Mouse (Mus musculus) G1E-ER4 (cell line): ENCODE results near the gene Rab1b. TPM values are rescaled to one million over a fixed set of nuclear protein-coding genes. Genes with fewer than 3 reads are reported as not detected.

Experiments used
- GATA1 ChIP-seq: IDR thresholded peaks from one replicate; pipeline ENCODE4 v1.8.0; 2012; ENCODE audit warnings: low read length, inconsistent platforms
- polyA plus RNA-seq: library from polyadenylated mRNA; stranded (reverse); fragments of >175 nt; gene quantifications from 2 replicates; pipeline ENCODE4 v1.2.3, GENCODE M21; 2012

Gene Rab1b
- polyA plus RNA-seq, 1 experiment: 315 TPM

DNA sequence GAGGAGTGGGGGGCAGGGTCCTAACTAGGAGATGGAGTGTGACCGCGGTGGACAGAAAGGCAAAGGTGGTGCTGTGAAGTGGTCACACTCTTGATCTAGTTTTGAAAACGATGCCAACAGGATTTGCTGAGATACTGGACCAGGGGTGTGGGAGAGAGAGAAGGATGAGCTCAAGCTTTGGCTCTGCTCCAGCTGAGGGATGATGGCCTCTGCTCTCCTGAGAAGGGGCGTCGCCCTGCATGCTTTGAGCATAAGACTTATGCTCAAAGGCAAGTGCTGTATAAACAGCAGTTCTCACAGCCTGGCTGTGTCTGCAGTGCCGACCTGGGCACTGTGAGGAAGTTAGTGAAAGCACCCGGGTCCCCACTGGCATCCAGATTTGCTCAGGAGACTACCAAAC is 41.8 kb downstream of the Rab1b start:
- TF ChIP-seq GATA1: no peak

DNA sequence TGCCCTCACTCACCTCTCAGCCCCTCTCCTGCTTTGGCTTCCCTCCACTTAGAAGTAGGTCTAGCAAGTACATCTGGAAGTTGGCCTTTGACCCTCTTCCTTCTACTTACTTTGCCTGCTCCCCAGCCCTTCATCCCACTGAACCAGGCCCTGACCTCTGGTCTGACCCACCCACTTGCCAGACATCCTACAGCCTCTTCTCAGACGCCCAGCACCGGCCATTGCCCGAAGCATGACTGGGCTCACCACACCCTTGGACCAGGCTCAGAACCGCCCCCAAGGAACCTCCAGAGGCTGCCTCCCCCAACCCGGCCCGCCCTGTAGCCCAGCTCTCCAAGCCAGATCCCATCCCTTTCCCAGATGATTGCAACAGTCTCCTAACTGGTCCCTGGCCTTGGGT is 44.4 kb downstream of the Rab1b start:
- TF ChIP-seq GATA1: no peak

DNA sequence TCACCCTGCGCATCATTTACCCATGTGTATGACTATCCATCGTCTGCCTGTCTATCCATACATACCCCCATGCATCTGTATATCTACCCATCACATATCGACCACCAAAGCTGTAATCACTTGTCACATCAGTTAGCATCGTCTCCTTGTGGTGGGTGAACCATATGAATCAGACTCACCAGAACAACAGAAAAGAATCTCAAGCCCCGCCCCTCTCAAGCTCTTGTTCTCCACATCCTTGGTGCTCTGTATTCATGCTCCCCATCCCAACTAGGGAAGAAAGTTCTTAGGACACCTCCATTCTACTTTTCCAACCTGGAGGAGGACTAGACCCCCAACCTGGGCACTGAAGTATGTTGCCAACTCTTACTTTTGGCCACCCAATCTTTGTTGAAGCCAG is 44.8 kb downstream of the Rab1b start:
- TF ChIP-seq GATA1: no peak

DNA sequence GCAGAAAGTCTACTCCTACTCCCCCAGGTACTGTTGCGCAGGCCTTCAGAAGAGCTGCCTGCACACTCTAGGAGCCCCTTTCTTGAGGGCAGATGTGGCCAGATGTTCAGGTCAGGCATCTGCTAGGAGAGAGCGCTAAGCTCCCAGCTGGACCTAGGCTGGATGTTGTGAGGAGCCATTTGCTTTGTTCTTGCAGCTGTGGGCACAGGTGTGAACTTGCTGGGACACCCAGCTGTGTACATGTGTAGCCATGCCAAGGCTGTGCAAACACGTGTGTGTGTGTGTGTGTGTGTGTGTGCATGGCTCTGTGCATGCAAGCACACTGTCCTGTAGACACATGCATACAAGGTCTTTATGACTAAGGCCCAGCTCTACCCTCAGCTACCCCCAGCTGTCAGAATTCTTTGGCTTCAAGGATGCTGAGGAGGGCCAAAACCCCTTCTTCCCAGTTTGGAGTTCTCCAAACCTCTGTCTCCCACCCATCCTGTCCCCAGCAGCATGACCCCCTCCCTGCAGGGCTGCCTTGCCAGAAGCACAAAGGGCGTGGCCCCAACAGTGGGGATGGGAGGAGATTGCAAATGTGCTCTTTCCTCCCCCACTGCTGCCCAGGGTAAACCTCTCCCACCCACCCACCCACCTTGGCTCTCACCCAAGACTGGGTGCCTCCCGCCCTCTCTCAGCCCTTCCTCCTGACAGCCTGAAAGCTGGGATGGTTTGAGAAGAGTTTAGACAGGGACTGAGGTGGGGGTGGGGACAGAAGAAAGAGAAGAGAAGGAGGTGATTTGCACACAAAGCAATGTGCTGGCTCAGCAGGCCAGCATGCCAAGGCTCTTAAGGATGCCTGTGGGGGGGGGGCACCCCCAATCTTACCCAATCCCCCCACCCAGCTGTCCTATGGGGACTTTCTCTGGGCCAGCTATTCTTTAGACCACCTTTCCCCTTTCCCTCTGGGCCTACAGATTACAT is 46.2 kb downstream of the Rab1b start:
- no peak for TF ChIP-seq GATA1

DNA sequence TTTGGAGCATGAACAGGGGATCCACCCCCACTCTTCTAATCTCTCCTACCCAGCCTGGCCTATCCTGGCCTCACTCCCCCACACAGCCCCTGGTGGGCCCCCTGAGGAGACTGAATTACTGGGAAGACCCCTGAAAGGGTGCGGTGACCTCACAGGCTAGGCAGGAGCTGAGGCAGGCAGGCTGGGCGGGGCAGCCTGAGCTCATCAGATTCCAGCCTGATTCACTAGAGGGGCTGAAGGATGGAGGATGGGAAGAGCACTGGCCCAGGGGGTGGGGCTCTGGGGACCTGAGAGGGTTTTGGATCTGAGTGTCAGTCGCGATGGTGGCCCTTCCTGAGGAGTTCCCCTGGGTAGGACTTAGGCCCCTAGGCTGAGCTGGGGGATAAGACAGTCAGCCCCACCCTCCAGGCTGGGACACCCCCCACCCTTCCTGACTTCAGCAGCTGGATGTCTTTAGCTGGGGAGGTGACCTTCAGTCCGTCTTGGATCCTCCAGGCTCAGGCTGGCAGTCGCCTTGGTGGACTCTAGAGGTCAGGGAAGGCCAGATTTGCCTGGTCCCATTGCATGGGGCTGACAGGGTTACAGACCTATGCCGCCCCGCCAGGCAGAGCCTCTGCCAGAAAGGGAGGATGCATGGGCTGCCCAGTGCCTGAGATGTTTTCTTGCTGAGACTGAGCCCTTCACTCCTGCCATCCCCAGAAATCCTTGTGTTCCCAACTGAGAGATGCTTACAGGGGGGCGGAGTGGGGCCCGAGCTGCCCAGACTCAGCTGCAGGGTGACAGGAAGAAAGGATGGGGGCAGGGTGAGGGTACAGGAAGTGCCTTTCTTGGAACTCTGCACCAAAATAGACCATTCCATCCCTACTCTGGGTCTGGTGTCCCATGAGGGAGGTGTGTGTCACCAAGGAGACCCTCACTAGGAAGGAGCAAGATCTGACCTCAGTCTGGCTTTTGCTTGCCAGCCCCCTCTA is 47.8 kb downstream of the Rab1b start:
- TF ChIP-seq GATA1: no peak

DNA sequence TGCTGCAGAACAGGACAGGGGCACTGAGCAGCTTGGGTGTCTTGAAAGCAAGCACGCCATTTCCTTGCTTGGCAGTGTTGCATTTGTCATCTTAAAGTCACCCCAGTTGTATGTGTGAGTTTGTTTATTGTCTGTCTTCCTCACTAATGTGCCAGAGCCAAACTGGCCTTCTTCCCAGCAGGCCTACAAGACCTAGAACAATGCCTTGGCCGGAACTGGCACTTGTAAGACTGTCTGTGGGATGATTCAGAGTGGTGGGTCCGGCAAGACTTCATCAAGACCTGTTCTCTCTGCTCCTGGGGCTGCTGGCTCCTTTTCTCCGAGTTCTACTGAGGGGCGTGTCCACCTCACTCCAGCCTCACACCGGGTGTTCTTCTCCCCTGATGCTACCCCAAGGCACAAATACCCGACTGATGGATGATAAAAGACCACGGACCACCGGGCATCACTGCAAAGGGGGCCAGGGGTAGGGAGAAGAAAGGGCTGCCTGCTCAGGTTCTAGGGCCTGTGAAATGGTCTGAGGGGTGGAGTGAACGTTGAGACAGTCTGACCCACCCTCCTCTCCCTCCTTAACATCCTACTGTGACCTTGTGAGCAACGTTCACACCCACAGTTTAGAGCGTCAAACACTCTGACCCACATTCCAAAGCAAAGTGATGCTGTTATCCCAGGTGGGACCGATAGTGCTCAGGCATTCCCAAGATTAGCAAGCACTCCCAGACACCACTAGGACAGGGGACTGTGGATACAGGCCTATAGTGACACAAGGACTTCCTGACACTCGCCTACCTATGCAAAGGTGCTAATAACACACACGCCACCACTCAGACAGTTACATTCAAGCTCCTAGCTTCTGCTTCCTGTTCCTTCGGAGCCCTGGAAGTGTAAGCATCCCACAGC is 48.7 kb downstream of the Rab1b start:
- no peak for TF ChIP-seq GATA1

DNA sequence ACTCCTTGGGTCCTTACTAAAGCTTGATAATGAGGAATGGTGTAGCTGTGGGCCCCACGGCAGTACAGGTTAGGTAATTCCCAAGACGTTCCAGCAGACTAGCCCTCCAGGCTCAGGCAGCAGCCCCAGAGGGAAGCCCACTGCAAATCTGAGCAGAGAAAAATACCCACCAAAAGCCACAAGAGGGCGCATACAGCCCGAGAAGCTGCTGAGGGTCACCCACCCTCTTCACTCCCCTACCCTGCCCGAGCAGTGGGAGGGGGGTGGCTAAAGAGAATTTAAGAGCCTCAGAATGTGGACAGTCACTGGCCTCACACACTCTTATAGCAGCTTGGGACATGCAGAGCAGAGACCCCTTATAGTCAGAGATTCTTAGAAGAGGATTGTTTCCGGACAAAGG is 50.6 kb downstream of the Rab1b start:
- TF ChIP-seq GATA1: no peak

DNA sequence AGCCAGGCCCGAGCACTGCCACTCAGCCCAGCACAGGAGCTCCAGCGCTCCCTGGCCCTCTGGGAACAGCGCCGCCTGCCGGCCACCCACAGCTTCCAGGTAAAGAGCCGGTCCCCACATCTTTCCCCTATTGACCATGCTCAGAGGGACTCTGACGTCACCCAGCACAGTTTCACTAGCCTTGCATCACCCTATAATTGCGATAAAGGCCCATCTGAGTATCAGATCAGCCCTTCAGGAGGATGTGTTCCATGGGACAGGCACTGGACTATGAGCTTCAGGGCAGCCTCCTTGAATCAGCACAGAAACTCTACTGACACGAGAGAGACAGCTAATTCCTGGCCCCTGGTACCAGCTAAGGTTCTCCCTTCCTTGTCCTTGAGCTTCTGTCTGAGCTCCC is 53.0 kb downstream of the Rab1b start:
- no peak for TF ChIP-seq GATA1

DNA sequence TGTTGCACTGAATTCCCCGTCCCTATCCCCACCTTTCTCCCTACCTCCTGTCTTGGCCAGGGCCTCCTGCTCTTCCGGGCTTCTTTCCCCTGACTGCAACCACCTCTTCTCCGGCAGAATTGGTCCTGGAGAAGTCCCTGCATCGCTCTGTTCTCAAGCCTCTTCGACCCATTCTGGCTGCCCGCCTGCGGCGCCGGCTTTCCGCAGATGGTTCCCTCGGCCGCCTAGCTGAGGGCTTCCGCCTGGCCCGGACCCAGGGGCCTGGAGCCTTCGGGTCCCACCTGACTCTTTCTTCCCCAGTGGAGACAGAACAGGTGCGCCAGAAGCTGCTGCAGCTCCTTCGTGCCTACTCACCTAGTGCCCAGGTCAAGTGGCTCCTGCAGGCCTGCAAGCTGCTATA is 54.0 kb downstream of the Rab1b start:
- TF ChIP-seq GATA1: no peak

DNA sequence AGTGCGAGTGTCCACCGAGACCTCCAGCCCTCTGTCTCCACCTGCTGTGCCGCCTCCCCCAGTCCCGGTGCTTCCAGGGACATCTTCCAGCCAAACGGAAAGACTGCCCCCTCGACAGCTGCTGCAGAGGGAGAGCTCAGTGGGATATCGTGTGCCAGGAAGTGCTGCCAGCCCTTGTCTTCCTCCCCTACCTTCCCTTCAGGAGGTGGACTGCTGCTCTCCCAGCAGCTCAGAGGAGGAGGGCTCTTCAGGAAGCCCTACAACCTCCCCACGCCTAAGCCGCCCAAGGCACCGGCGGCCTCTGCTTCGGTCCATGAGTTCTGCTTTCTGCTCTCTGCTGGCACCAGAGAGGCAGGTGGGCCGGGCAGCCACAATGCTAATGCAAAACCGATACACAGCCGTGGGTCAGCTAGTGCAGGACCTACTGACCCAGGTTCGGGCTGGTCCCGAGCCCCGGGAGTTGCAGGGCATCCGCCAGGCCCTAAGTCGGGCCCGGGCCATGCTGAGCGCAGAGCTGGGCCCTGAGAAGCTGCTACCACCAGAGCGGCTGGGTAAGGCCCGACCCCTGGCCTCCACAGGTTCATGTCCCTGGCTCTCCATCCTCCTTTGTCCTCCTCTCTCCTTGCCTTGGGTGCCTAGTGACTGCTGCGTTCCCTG is 54.6 kb downstream of the Rab1b start:
- TF ChIP-seq GATA1: no peak

DNA sequence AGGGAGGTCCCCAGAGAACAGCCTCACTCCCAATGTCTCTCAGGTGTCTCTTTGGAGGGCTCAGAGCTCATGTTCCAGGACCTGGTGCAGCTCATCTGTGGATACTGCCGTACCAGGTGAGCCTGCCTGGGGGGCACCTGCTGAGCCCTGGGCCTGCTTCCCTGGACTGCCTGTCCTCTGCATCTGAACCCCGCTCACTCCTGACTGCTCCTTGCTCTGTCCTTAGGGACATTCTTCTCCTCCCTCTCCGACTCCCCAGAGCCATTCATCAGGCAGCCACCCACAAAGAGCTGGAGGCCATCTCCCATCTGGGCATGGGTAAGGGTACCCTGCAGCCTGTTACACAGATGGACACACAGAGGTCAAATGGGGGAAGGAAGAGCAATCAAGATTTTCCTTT is 55.4 kb downstream of the Rab1b start:
- TF ChIP-seq GATA1: no peak

DNA sequence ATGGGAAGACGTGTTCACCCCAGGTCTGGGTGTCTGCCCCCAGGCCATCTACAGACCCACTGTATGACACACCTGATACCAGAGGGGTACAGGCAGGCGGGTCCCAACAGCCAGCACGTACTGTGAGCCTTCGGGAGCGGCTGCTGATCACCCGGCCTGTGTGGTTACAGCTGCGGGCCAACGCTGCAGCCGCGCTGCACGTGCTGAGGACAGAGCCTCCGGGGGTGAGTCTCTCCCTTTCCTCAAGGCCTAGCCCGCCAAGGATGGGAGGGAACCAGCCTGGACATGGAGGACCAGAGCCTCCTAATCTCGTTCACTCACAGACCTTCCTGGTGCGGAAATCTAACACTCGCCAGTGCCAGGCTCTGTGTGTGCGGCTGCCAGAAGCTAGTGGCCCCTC is 55.8 kb downstream of the Rab1b start:
- TF ChIP-seq GATA1: no peak

DNA sequence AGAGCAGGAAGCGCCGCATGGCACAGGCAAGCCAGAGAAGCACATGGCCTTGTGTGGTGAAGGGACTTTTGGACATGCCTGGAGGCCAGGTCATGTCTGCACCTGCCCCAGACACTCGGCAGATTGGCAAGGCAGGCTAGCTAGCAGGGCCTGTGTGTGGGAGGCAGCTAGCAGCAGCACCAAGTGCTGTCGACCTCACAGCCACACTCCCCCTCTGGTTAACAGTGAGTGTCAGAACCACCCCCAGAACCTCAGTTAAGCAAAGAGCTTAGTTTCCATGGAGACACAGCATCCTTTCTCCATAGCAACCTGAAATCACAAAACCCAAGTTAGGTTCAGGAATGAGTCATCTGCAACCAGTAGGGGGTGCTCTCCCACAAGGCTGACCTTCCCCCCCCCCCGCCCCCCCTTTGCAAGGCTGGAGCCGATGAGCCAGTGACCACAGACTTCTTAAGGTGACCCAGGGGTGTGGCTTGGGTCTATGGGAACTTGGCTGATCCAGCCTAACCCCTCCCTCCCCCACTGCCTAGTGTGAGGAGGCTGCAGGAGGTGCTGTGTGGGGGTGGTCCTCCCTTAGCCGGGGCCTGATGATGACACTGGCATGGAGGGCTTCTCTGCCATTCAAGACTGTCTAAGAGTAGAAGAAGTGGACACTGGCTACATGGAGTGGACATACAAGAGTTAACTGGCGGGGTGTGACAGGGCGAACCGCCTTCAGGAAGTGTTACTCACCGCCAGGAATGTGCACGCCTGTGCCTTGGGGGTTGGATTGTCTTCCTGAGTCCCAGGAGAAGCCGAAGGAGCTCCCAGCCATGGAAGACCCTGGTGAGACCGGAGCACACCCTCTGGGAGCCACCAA is 56.6 kb downstream of the Rab1b start, which contains the start of gene Rin1:
Gene Rin1 (plus strand): TSS at position 435 of the 859 bp plus-strand sequence.
- no peak for TF ChIP-seq GATA1

DNA sequence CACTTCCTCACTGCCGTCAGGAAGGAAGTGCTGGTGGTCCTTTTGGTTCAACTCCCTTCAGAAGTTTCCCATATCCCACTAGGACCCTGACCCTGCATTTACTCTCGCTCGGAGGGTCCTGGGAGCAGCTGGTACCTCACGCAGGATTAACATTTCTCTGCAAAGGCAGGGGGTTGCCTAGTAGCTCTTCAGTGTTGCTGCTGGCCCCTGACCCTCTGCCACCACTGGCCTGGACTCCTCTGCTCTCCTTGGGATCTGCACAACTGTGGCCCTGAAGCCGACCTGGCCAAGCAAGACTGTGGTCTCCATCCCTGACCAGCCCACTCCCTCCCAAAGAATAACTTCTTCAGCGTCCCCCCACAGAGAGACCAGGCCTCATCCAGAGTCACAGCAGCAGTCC is 57.5 kb downstream of the Rab1b start:
- no peak for TF ChIP-seq GATA1

Other genes starting within 250 kb of the Rab1b start
- 0.50 and 0.64 TPM in 2 replicates for gene Actn3, start 229.2 kb downstream of the Rab1b start, polyA plus RNA-seq
- gene Zdhhc24, start 228.4 kb downstream of the Rab1b start, polyA plus RNA-seq: 2.4 and 3.2 TPM in 2 replicates
- gene Bbs1, start 200.4 kb downstream of the Rab1b start, polyA plus RNA-seq: 3.6 and 4.9 TPM in 2 replicates
- 72.5 and 78.7 TPM in 2 replicates for gene Dpp3, start 178.8 kb downstream of the Rab1b start, polyA plus RNA-seq
- gene Peli3, start 163.9 kb downstream of the Rab1b start, polyA plus RNA-seq: 0.09 and 0.31 TPM in 2 replicates
- gene Mrpl11, start 144.9 kb downstream of the Rab1b start, polyA plus RNA-seq: 79.7 and 109 TPM in 2 replicates
- gene Npas4, start 116.8 kb downstream of the Rab1b start, polyA plus RNA-seq: not detected in 2 replicates
- gene Slc29a2, start 83.2 kb downstream of the Rab1b start, polyA plus RNA-seq: 4.1 and 4.3 TPM in 2 replicates
- 10.8 and 12.4 TPM in 2 replicates for gene B4gat1, start 68.2 kb downstream of the Rab1b start, polyA plus RNA-seq
- gene AC124502.3, start 68.2 kb downstream of the Rab1b start, polyA plus RNA-seq: 0.15 and 0.33 TPM in 2 replicates
- gene Brms1, start 65.7 kb downstream of the Rab1b start, polyA plus RNA-seq: 61.3 and 101 TPM in 2 replicates
- 1.1 TPM in 2 replicates for gene Rin1, start 56.6 kb downstream of the Rab1b start, polyA plus RNA-seq
- 0.90 and 0.95 TPM in 2 replicates for gene Cd248, start 39.0 kb downstream of the Rab1b start, polyA plus RNA-seq
- gene Tmem151a, start 21.5 kb downstream of the Rab1b start, polyA plus RNA-seq: not detected in 2 replicates
- gene Yif1a, start 18.5 kb downstream of the Rab1b start, polyA plus RNA-seq: 19.4 and 22.6 TPM in 2 replicates
- gene Cnih2, start 8.6 kb downstream of the Rab1b start, polyA plus RNA-seq: 1.9 and 2.1 TPM in 2 replicates
- 9.0 and 11.6 TPM in 2 replicates for gene Klc2, start 11.5 kb upstream of the Rab1b start, polyA plus RNA-seq
- 47.4 and 54.1 TPM in 2 replicates for gene Pacs1, start 166.0 kb upstream of the Rab1b start, polyA plus RNA-seq
- gene Sf3b2, start 188.4 kb upstream of the Rab1b start, polyA plus RNA-seq: 445 and 471 TPM in 2 replicates
- not detected in 2 replicates for gene Gal3st3, start 191.3 kb upstream of the Rab1b start, polyA plus RNA-seq
- gene Catsper1, start 228.7 kb upstream of the Rab1b start, polyA plus RNA-seq: not detected in 2 replicates
- 0.05 and 0.23 TPM in 2 replicates for gene Cst6, start 242.5 kb upstream of the Rab1b start, polyA plus RNA-seq